Mouse (Mus musculus): Measurements from ENCODE around the gene Gm44596.

DNA sequence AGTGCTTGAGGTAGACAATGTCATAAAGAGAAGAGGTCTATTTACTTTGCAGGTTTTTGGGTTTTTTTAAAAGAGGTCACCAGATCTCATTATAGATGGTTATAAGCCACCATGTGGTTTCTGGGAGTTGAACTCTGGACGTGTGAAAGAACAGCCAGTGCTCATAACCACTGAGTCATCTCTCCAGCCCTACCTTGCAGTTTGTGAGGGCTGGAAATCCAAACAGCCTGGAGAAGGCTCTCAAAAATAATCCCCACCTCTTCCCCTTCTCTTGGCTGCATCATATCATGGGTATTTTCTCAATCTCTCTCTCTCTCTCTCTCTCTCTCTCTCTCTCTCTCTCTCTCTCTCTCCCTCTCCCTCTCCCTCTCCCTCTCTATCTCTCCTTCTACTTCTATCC, 15.4 kb downstream of the Gm44596 start:
- no peak for TF ChIP-seq POLR2A (IDR thresholded peaks at IDR 0.05; ENCODE audit: extremely low read depth, insufficient read depth, low read length)
- no peak for TF ChIP-seq CTCF (IDR thresholded peaks at IDR 0.05; ENCODE audit: low read depth, low read length)
